Mouse (Mus musculus) intestine, embryonic 14.5 days (tissue): Measurements from ENCODE around the gene Gm8890. TPM values are rescaled to one million over a fixed set of nuclear protein-coding genes. Genes with fewer than 3 reads are reported as not detected.
"Not testable (repeated sequence)": the region's sequence is repeated elsewhere in the genome, so short reads cannot be mapped to it uniquely, and the experiment has no call there.

ENCODE experiments used
- ATAC-seq: fragments of 200-750 bp; cut with Nextera tagmentation; replicated peaks from 2 replicates; pipeline ENCODE4 v1.8.0; 2017; ENCODE audit warnings: low read depth, moderate number of reproducible peaks, moderate TSS enrichment, moderate library complexity; ENCODE audit not compliant: low FRiP score, low TSS enrichment
- DNase-seq: peaks from one replicate; pipeline ENCODE4 v3.0.0-alpha.2; 2018; ENCODE audit warnings: low spot score
- H3K27ac ChIP-seq: fragments of 300-500 bp; sonication (generic); 2 replicates; pipeline ENCODE4 v1.5.1; 2014; ENCODE audit warnings: low read depth, mild to moderate bottlenecking, control low read depth
- H3K27me3 ChIP-seq: fragments of 300-500 bp; sonication (generic); replicated peaks from 2 replicates; pipeline ENCODE4 v1.6.1; 2014; ENCODE audit warnings: low read length, control low read depth; ENCODE audit not compliant: control insufficient read depth, insufficient read depth
- H3K36me3 ChIP-seq: fragments of 300-500 bp; sonication (generic); 2 replicates; pipeline ENCODE4 v1.6.1; 2014; ENCODE audit warnings: low read length, control low read depth; ENCODE audit not compliant: control insufficient read depth, insufficient read depth
- H3K4me1 ChIP-seq: fragments of 300-500 bp; sonication (generic); replicated peaks from 2 replicates; pipeline ENCODE4 v1.6.1; 2014; ENCODE audit warnings: low read length, control low read depth, mixed read lengths; ENCODE audit not compliant: control insufficient read depth, insufficient read depth
- H3K4me2 ChIP-seq: fragments of 300-500 bp; sonication (generic); 2 replicates; pipeline ENCODE4 v1.6.1; 2014; ENCODE audit warnings: low read length
- H3K4me3 ChIP-seq: fragments of 300-500 bp; sonication (generic); 2 replicates; pipeline ENCODE4 v1.5.1; 2014; ENCODE audit warnings: low read depth, low read length, control low read depth, mixed read lengths
- H3K9ac ChIP-seq: fragments of 300-500 bp; sonication (generic); 2 replicates; pipeline ENCODE4 v1.6.1; 2014; ENCODE audit warnings: mild to moderate bottlenecking, low read length
- H3K9me3 ChIP-seq: fragments of 300-500 bp; sonication (generic); 2 replicates; pipeline ENCODE4 v1.6.1; 2016; ENCODE audit warnings: low read length, control low read depth; ENCODE audit not compliant: control insufficient read depth
- WGBS: fragments of 180-500 bp; shearing (Covaris S2); extraction: QIAGEN DNeasy Blood & Tissue Kit; methylation state at CpG from one replicate; pipeline ENCODE4 v1.1.7; 2014; 5-methylcytosine and 5-hydroxymethylcytosine counted together
- polyA plus RNA-seq: library from polyadenylated mRNA; unstranded; fragments of >200 nt; fragmentation: Nextera tagmentation; extraction: Ambion mirVana; gene quantifications from 2 replicates; pipeline ENCODE4 v1.2.1, GENCODE M21; 2014

Gm8890 gene
- not detected in 2 replicates for polyA plus RNA-seq

GRCm38 (mm10) chr5:11255733-11256132 lies at the start of gene Gm8890:
Gene Gm8890, plus strand, starts transcription at chr5:11256033.
- H3K4me1 ChIP-seq, H3K36me3 ChIP-seq, ATAC-seq, H3K4me3 ChIP-seq, H3K4me2 ChIP-seq, DNase-seq, H3K9me3 ChIP-seq, H3K9ac ChIP-seq, H3K27me3 ChIP-seq, H3K27ac ChIP-seq: not testable (repeated sequence)
- no CpG with 5 or more reads among the region's 2 CpGs for WGBS

- H3K27me3 ChIP-seq, H3K27ac ChIP-seq, H3K36me3 ChIP-seq, ATAC-seq, H3K9me3 ChIP-seq, H3K4me1 ChIP-seq, H3K4me3 ChIP-seq, DNase-seq, H3K9ac ChIP-seq, H3K4me2 ChIP-seq: not testable (repeated sequence)
- no CpG with 5 or more reads among the region's 1 CpGs for WGBS
These were observed 388 bp downstream of the Gm8890 start for GRCm38 (mm10) chr5:11256221-11256620.

Other genes with a start within 250 kb of the Gm8890 start
- gene Gm8879, start 128.4 kb upstream of the Gm8890 start, polyA plus RNA-seq: not detected in 2 replicates
- not detected in 2 replicates for gene Gm5861, start 73.0 kb upstream of the Gm8890 start, polyA plus RNA-seq
- not detected in 2 replicates for gene Speer1, start 85.5 kb downstream of the Gm8890 start, polyA plus RNA-seq
- not detected in 2 replicates for gene Gm8897, start 160.4 kb downstream of the Gm8890 start, polyA plus RNA-seq
- gene Gm8906, start 246.7 kb downstream of the Gm8890 start, polyA plus RNA-seq: not detected in 2 replicates